Mouse (Mus musculus) heart, embryonic 14.5 days (tissue): ENCODE measurements around the gene Chil3. TPM values are rescaled to one million over a fixed set of nuclear protein-coding genes. Genes with fewer than 3 reads are reported as not detected.
"Not testable (repeated sequence)": the region's sequence is repeated elsewhere in the genome, so short reads cannot be mapped to it uniquely, and the experiment has no call there.

ENCODE experiments used
- ATAC-seq: fragments of 200-750 bp; cut with Nextera tagmentation; 2 replicates; pipeline ENCODE4 v1.8.0; 2017; ENCODE audit warnings: low read depth, moderate TSS enrichment; ENCODE audit not compliant: insufficient number of reproducible peaks, insufficient read depth, low FRiP score
- H3K27ac ChIP-seq, 2 experiments: fragments of 200-500 bp in 1 of 2; fragments of 300-500 bp in 1 of 2; sonication (generic) in 1 of 2; replicated peaks in 1 of 2; 2 replicates each; pipeline ENCODE4 v1.5.1; 2012 to 2014; ENCODE audit warnings: low read depth in 2 of 2, low read length in 2 of 2, control low read depth in 1 of 2, mild to moderate bottlenecking in 1 of 2, mixed read lengths in 1 of 2; ENCODE audit not compliant: control insufficient read depth in 1 of 2, insufficient read depth in 1 of 2
- H3K27me3 ChIP-seq: fragments of 300-500 bp; sonication (generic); 2 replicates; pipeline ENCODE4 v1.6.1; 2014; ENCODE audit warnings: mild to moderate bottlenecking, low read length, control low read depth; ENCODE audit not compliant: control insufficient read depth, insufficient read depth
- H3K36me3 ChIP-seq: fragments of 300-500 bp; sonication (generic); 2 replicates; pipeline ENCODE4 v1.6.1; 2014; ENCODE audit warnings: mild to moderate bottlenecking, control low read depth, low read length, mixed read lengths; ENCODE audit not compliant: control insufficient read depth, insufficient read depth
- H3K4me1 ChIP-seq, 2 experiments: fragments of 200-500 bp in 1 of 2; fragments of 300-500 bp in 1 of 2; sonication (generic) in 1 of 2; 2 replicates each; pipeline ENCODE4 v1.6.1; 2012 to 2014; ENCODE audit warnings: low read length in 2 of 2, control low read depth in 1 of 2, mixed read lengths in 1 of 2; ENCODE audit not compliant: control insufficient read depth in 2 of 2, insufficient read depth in 2 of 2
- H3K4me2 ChIP-seq: fragments of 300-500 bp; sonication (generic); 2 replicates; pipeline ENCODE4 v1.6.1; 2014; ENCODE audit warnings: mild to moderate bottlenecking, low read length
- H3K4me3 ChIP-seq, 2 experiments: fragments of 200-500 bp in 1 of 2; fragments of 300-500 bp in 1 of 2; sonication (generic) in 1 of 2; 2 replicates each; pipeline ENCODE4 v1.5.1; 2012 to 2014; ENCODE audit warnings: low read length in 2 of 2, mild to moderate bottlenecking in 2 of 2, control low read depth in 1 of 2, low read depth in 1 of 2, moderate library complexity in 1 of 2; ENCODE audit not compliant: control insufficient read depth in 1 of 2, insufficient read depth in 1 of 2
- H3K9ac ChIP-seq: fragments of 300-500 bp; sonication (generic); 2 replicates; pipeline ENCODE4 v1.6.1; 2014; ENCODE audit warnings: mild to moderate bottlenecking, low read length
- H3K9me3 ChIP-seq: fragments of 300-500 bp; sonication (generic); 2 replicates; pipeline ENCODE4 v1.6.1; 2016; ENCODE audit warnings: low read length, control low read depth; ENCODE audit not compliant: control insufficient read depth
- WGBS: fragments of 180-500 bp; shearing (Covaris S2); extraction: QIAGEN DNeasy Blood & Tissue Kit; methylation state at CpG from one replicate; pipeline ENCODE4 v1.1.7; 2014; 5-methylcytosine and 5-hydroxymethylcytosine counted together
- polyA plus RNA-seq: library from polyadenylated mRNA; unstranded; fragments of >200 nt; fragmentation: Nextera tagmentation; extraction: Ambion mirVana; gene quantifications from 2 replicates; pipeline ENCODE4 v1.2.1, GENCODE M21; 2014

Gene Chil3
- not detected in 2 replicates for polyA plus RNA-seq

GRCm38 (mm10) chr3:106167464-106167863, at the start of gene Chil3:
TSS of gene Chil3 (minus strand) at chr3:106167564.
- Histone ChIP-seq H3K27me3 (no peaks in the 10 kb centered on the region), H3K4me1 (no peaks in the 10 kb centered on the region), H3K9me3 (peaks cover 11% of the 10 kb centered on the region), H3K4me2 (no peak within 1 kb of the TSS), H3K36me3 (no peaks in the 10 kb centered on the region), H3K9ac (no peak within 1 kb of the TSS), H3K4me3 (no peak within 1 kb of the TSS), H3K27ac (no peak within 1 kb of the TSS)
- no peak for ATAC-seq
- WGBS, result 64% methylated on average over 3 of the region's 3 CpGs

GRCm38 (mm10) chr3:106198030-106198429, 30.7 kb upstream of the Chil3 start:
- peaks cover 23% of the 10 kb centered on the region for H3K9me3 ChIP-seq
- H3K27ac ChIP-seq, H3K9ac ChIP-seq, H3K27me3 ChIP-seq, ATAC-seq, H3K36me3 ChIP-seq, H3K4me2 ChIP-seq, H3K4me1 ChIP-seq, H3K4me3 ChIP-seq: not testable (repeated sequence)
- 49% methylated on average over 1 of the region's 1 CpGs for WGBS

DNA sequence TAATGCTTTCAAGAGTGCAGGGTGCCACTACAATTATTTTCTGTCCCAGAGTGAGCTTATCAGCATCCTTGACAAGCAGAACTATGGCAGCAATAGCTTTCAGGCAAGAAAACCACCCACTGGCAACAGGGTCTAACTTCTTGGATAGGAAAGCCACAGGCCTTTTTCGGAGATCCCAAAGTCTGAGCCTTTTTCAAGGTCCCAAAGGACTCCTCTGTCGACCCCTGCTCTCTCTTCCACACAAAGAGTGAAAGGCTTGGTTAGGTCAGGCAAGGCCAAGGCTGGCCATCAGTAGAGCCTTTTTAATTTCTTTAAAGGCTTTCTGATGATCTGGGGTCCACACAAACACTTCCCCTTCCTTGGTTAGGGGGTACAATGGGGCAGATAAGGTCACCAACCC, 29.9 kb upstream of the Chil3 start:
- not testable (repeated sequence) for H3K36me3 ChIP-seq, H3K4me2 ChIP-seq, ATAC-seq, H3K9ac ChIP-seq, H3K27ac ChIP-seq, H3K4me3 ChIP-seq, H3K27me3 ChIP-seq, H3K4me1 ChIP-seq
- H3K9me3 ChIP-seq, result peaks cover 23% of the 10 kb centered on the region
- 59% methylated on average over 2 of the region's 2 CpGs for WGBS

- Histone ChIP-seq H3K36me3 (no peaks in the 10 kb centered on the region), H3K27me3 (no peaks in the 10 kb centered on the region), H3K9me3 (peaks cover 23% of the 10 kb centered on the region), H3K4me3 (no peak overlapping the region), H3K4me2 (no peak overlapping the region), H3K4me1 (no peaks in the 10 kb centered on the region), H3K27ac (no peak overlapping the region), H3K9ac (no peak overlapping the region)
- ATAC-seq, result 0 out of 2 replicates have a peak, but pooled peaks have one; percentile 31
Measured at GRCm38 (mm10) chr3:106196276-106196675, 28.9 kb upstream of the Chil3 start.

GRCm38 (mm10) chr3:106195486-106195885, 28.1 kb upstream of the Chil3 start:
- no peak overlapping the region for H3K4me3 ChIP-seq
- no peak overlapping the region for H3K27ac ChIP-seq
- no peaks in the 10 kb centered on the region for H3K27me3 ChIP-seq
- no peaks in the 10 kb centered on the region for H3K4me1 ChIP-seq
- H3K9ac ChIP-seq, result no peak overlapping the region
- no peaks in the 10 kb centered on the region for H3K36me3 ChIP-seq
- no peak for ATAC-seq
- WGBS, result 79% methylated on average over 12 of the region's 12 CpGs
- H3K4me2 ChIP-seq, result no peak overlapping the region
- H3K9me3 ChIP-seq, result peaks cover 22% of the 10 kb centered on the region

DNA sequence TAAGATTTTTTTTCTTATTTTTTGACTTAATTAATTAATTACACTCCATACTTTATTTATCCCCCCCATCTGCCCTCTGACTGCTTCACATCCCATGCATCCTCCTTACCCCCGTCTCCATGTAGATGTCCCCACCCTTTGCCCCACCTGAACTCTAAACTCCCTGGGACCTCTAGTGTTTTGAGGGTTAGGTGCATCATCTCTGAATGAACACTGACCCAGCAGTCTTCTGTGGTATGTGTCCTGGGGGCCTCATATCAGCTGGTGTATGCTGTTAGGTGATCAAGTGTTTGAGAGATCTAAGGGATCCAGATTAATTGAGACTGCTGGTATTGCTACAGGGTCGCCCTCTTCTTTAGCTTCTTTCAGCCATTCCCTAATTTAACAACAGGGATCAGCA, 20.6 kb upstream of the Chil3 start:
- H3K27ac ChIP-seq, result no peak overlapping the region
- H3K4me2 ChIP-seq, result no peak overlapping the region
- 65% methylated on average over 2 of the region's 2 CpGs for WGBS
- H3K4me1 ChIP-seq, result no peaks in the 10 kb centered on the region
- no peaks in the 10 kb centered on the region for H3K36me3 ChIP-seq
- no peaks in the 10 kb centered on the region for H3K27me3 ChIP-seq
- H3K9ac ChIP-seq, result no peak overlapping the region
- ATAC-seq, result no peak
- peaks cover 33% of the 10 kb centered on the region for H3K9me3 ChIP-seq
- no peak overlapping the region for H3K4me3 ChIP-seq

- no peak overlapping the region for H3K4me2 ChIP-seq
- 81% methylated on average over 13 of the region's 13 CpGs for WGBS
- H3K4me1 ChIP-seq, result no peaks in the 10 kb centered on the region
- H3K27me3 ChIP-seq, result no peaks in the 10 kb centered on the region
- no peak overlapping the region for H3K9ac ChIP-seq
- H3K36me3 ChIP-seq, result no peaks in the 10 kb centered on the region
- ATAC-seq, result no peak
- H3K4me3 ChIP-seq, result no peak overlapping the region
- H3K27ac ChIP-seq, result no peak overlapping the region
- H3K9me3 ChIP-seq, result peaks cover 25% of the 10 kb centered on the region
Measured at GRCm38 (mm10) chr3:106177509-106178189, 10.3 kb upstream of the Chil3 start.

DNA sequence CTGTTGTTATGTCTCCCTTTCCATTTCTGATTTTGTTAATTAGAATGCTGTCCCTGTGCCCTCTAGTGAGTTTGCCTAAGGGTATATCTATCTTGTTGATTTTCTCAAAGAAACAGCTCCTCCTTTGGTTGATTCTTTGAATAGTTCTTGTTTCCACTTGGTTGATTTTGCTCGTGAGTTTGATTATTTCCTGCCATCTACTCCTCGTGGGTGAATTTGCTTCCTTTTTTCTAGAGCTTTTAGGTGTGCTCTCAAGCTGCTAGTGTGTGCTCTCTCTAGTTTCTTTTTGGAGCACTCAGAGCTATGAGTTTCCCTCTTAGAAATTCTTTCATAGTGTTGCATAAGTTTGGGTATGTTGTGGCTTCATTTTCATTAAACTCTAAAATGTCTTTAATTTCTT, 7.6 kb upstream of the Chil3 start:
- H3K27me3 ChIP-seq, H3K36me3 ChIP-seq, H3K4me1 ChIP-seq, H3K9ac ChIP-seq, ATAC-seq, H3K4me3 ChIP-seq, H3K27ac ChIP-seq, H3K4me2 ChIP-seq: not testable (repeated sequence)
- WGBS, result 56% methylated on average over 2 of the region's 2 CpGs
- peaks cover 24% of the 10 kb centered on the region for H3K9me3 ChIP-seq
